8 mouse cellular contexts compared by ENCODE assay signal in the genomic region with DNA sequence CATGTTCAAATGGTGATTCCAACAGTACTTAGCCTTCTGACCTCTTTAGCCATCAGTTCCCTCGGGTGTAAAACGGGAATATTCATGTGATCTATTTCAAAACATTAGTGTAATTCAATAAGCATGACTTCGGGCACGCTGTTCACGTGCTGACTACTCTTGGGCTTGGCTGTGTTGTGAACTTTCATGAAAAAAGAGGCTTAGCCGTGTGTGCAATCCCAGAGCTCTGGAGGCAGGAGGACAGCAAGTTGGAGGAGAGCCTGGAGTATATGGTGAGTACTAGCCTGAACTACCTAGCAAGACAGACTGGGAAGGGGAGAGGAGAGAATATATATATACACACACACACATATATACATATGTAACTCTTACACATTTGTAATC. TPM values are rescaled to one million over a fixed set of nuclear protein-coding genes. Genes with fewer than 3 reads are reported as not detected.
DNase-seq lines count a peak whose midpoint lies in the region; ATAC-seq and TF ChIP-seq lines count a peak whose summit lies in the region.

No protein-coding gene starts in this region.

- peak; percentile 42 for ATAC-seq in embryonic facial prominence, embryonic 12.5 days (ENCODE audit: insufficient number of reproducible peaks, insufficient read depth, low FRiP score, low TSS enrichment)
- ATAC-seq in neural tube, embryonic 12.5 days (ENCODE audit: low FRiP score, low read depth), result peak; percentile 38

- H3K4me1 ChIP-seq in embryonic facial prominence, embryonic 12.5 days, result peaks cover 20% of the 10 kb centered on the region
- peaks cover 19% of the 10 kb centered on the region for H3K4me1 ChIP-seq in limb, embryonic 10.5 days
- H3K4me1 ChIP-seq in neural tube, embryonic 12.5 days, result peaks cover 11% of the 10 kb centered on the region

- peak overlapping the region; percentile 40 for H3K4me2 ChIP-seq in embryonic facial prominence, embryonic 12.5 days (replicated peaks)
- H3K4me2 ChIP-seq in neural tube, embryonic 12.5 days (replicated peaks), result peak overlapping the region; percentile 20; the same call in 1 of the 2 replicates

- H3K36me3 ChIP-seq in embryonic facial prominence, embryonic 12.5 days, result peaks cover 30% of the 10 kb centered on the region
- peaks cover 38% of the 10 kb centered on the region for H3K36me3 ChIP-seq in limb, embryonic 10.5 days
- peaks cover 30% of the 10 kb centered on the region for H3K36me3 ChIP-seq in neural tube, embryonic 12.5 days

- no peak for TF ChIP-seq CTCF in left cerebral cortex, adult 2 months (IDR thresholded peaks at IDR 0.05)

- intact Hi-C loops in left cerebral cortex, adult 2 months (cut with DNase I), result loop anchor here (1.0 to 5.0 kb wide), 2 partner anchors 81 to 571 kb away; a partner anchor contains a TSS

- H3K9ac ChIP-seq in embryonic facial prominence, embryonic 12.5 days, result no peak overlapping the region
- H3K9ac ChIP-seq in neural tube, embryonic 12.5 days, result no peak overlapping the region

- H3K27me3 ChIP-seq in embryonic facial prominence, embryonic 12.5 days, result no peaks in the 10 kb centered on the region
- H3K27me3 ChIP-seq in limb, embryonic 10.5 days (ENCODE audit: low read depth, poor library complexity, severe bottlenecking), result no peaks in the 10 kb centered on the region
- H3K27me3 ChIP-seq in neural tube, embryonic 12.5 days (replicated peaks), result no peaks in the 10 kb centered on the region

- H3K4me3 ChIP-seq in left cerebral cortex, adult 2 months, result peak overlapping the region; percentile 2; the same call in 1 of the 2 replicates
- peak overlapping the region; percentile 92 for H3K4me3 ChIP-seq in embryonic facial prominence, embryonic 12.5 days
- H3K4me3 ChIP-seq in limb, embryonic 10.5 days, result peak overlapping the region; percentile 98
- no peak overlapping the region for H3K4me3 ChIP-seq in neural tube, embryonic 12.5 days

- no peak for DNase-seq in left cerebral cortex, adult 2 months (ENCODE audit: extremely low spot score in 1 of 2, low spot score in 2 of 2)
- DNase-seq in left cerebral cortex, adult 8-10 months (ENCODE audit: low spot score in 2 of 2), result no peak
- no peak for DNase-seq in limb, embryonic 10.5 days (ENCODE audit: low spot score)
- no peak for DNase-seq in gastrocnemius, postnatal 4 days (ENCODE audit: low spot score in 2 of 2)
- DNase-seq in layer of hippocampus, adult 9-11 months, result no peak
- no peak for DNase-seq in spleen, postnatal 14 days (ENCODE audit: low spot score in 2 of 2)

- no peaks in the 10 kb centered on the region for H3K9me3 ChIP-seq in embryonic facial prominence, embryonic 12.5 days
- H3K9me3 ChIP-seq in limb, embryonic 10.5 days (replicated peaks), result no peaks in the 10 kb centered on the region
- H3K9me3 ChIP-seq in neural tube, embryonic 12.5 days, result no peaks in the 10 kb centered on the region

- WGBS in embryonic facial prominence, embryonic 12.5 days, result 6% methylated on average over 6 of the region's 6 CpGs
- 42% methylated on average over 6 of the region's 6 CpGs for WGBS in limb, embryonic 10.5 days
- 43% methylated on average over 6 of the region's 6 CpGs for WGBS in neural tube, embryonic 12.5 days

- no peak overlapping the region for H3K27ac ChIP-seq in left cerebral cortex, adult 2 months
- H3K27ac ChIP-seq in embryonic facial prominence, embryonic 12.5 days, result peak overlapping the region; percentile 91
- peak overlapping the region; percentile 99 for H3K27ac ChIP-seq in limb, embryonic 10.5 days
- H3K27ac ChIP-seq in neural tube, embryonic 12.5 days, result no peak overlapping the region

RNA-seq across cellular contexts. Expression of a gene that starts 0.4 kb away (rescaled TPM):
- 100 to 1,000 TPM; 375 TPM for total RNA-seq in left cerebral cortex, adult 2 months (2021)
- 100 to 1,000 TPM; 417 to 460 (median 449) TPM for total RNA-seq in left cerebral cortex, adult 8-10 months (2022)
- polyA plus RNA-seq in embryonic facial prominence, embryonic 12.5 days (2016; fragmentation: Nextera tagmentation; extraction: Ambion mirVana), result 1,151 and 1,201 TPM in 2 replicates
- 1,202 and 1,379 TPM in 2 replicates for polyA plus RNA-seq in limb, embryonic 10.5 days (2016; fragmentation: Nextera tagmentation; extraction: Ambion mirVana)
- polyA plus RNA-seq in neural tube, embryonic 12.5 days (2016; fragmentation: Nextera tagmentation; extraction: Ambion mirVana), result 815 and 820 TPM in 2 replicates
- total RNA-seq in gastrocnemius, postnatal 4 days (2021), result 100 to 1,000 TPM; 908 to 959 TPM

Comparison
In these comparisons a context has a peak if more than half of its experiments do, and no peak if none do; other contexts are left out.
1. H3K27ac ChIP-seq: peak in embryonic facial prominence, embryonic 12.5 days (single experiment) and limb, embryonic 10.5 days (single experiment); none in left cerebral cortex, adult 2 months (single experiment) and neural tube, embryonic 12.5 days (single experiment).